Mouse (Mus musculus) intestine, embryonic 14.5 days (tissue): ENCODE measurements around the gene Adamtsl2. TPM values are rescaled to one million over a fixed set of nuclear protein-coding genes. Genes with fewer than 3 reads are reported as not detected.

Source experiments
- ATAC-seq: fragments of 200-750 bp; cut with Nextera tagmentation; replicated peaks from 2 replicates; pipeline ENCODE4 v1.8.0; 2017; ENCODE audit warnings: low read depth, moderate number of reproducible peaks, moderate TSS enrichment, moderate library complexity; ENCODE audit not compliant: low FRiP score, low TSS enrichment
- DNase-seq: peaks from one replicate; pipeline ENCODE4 v3.0.0-alpha.2; 2018; ENCODE audit warnings: low spot score
- H3K27ac ChIP-seq: fragments of 300-500 bp; sonication (generic); 2 replicates; pipeline ENCODE4 v1.5.1; 2014; ENCODE audit warnings: low read depth, mild to moderate bottlenecking, control low read depth
- H3K27me3 ChIP-seq: fragments of 300-500 bp; sonication (generic); replicated peaks from 2 replicates; pipeline ENCODE4 v1.6.1; 2014; ENCODE audit warnings: low read length, control low read depth; ENCODE audit not compliant: control insufficient read depth, insufficient read depth
- H3K36me3 ChIP-seq: fragments of 300-500 bp; sonication (generic); 2 replicates; pipeline ENCODE4 v1.6.1; 2014; ENCODE audit warnings: low read length, control low read depth; ENCODE audit not compliant: control insufficient read depth, insufficient read depth
- H3K4me1 ChIP-seq: fragments of 300-500 bp; sonication (generic); replicated peaks from 2 replicates; pipeline ENCODE4 v1.6.1; 2014; ENCODE audit warnings: low read length, control low read depth, mixed read lengths; ENCODE audit not compliant: control insufficient read depth, insufficient read depth
- H3K4me2 ChIP-seq: fragments of 300-500 bp; sonication (generic); 2 replicates; pipeline ENCODE4 v1.6.1; 2014; ENCODE audit warnings: low read length
- H3K4me3 ChIP-seq: fragments of 300-500 bp; sonication (generic); 2 replicates; pipeline ENCODE4 v1.5.1; 2014; ENCODE audit warnings: low read depth, low read length, control low read depth, mixed read lengths
- H3K9ac ChIP-seq: fragments of 300-500 bp; sonication (generic); 2 replicates; pipeline ENCODE4 v1.6.1; 2014; ENCODE audit warnings: mild to moderate bottlenecking, low read length
- H3K9me3 ChIP-seq: fragments of 300-500 bp; sonication (generic); 2 replicates; pipeline ENCODE4 v1.6.1; 2016; ENCODE audit warnings: low read length, control low read depth; ENCODE audit not compliant: control insufficient read depth
- WGBS: fragments of 180-500 bp; shearing (Covaris S2); extraction: QIAGEN DNeasy Blood & Tissue Kit; methylation state at CpG from one replicate; pipeline ENCODE4 v1.1.7; 2014; 5-methylcytosine and 5-hydroxymethylcytosine counted together
- polyA plus RNA-seq: library from polyadenylated mRNA; unstranded; fragments of >200 nt; fragmentation: Nextera tagmentation; extraction: Ambion mirVana; gene quantifications from 2 replicates; pipeline ENCODE4 v1.2.1, GENCODE M21; 2014

The Adamtsl2 gene
- polyA plus RNA-seq, 1 experiment from 2014 or later: 2.0 TPM

- Histone ChIP-seq H3K4me2 (no peak overlapping the region), H3K4me1 (peaks cover 26% of the 10 kb centered on the region), H3K4me3 (no peak overlapping the region), H3K27me3 (no peaks in the 10 kb centered on the region), H3K36me3 (no peaks in the 10 kb centered on the region), H3K9ac (no peak overlapping the region), H3K9me3 (no peaks in the 10 kb centered on the region), H3K27ac (peak overlapping the region; percentile 67; the same call in 1 of the 2 replicates)
- ATAC-seq: no peak
- no peak for DNase-seq
- 33% methylated on average over 13 of the region's 13 CpGs for WGBS
Observed at GRCm38 (mm10) chr2:27096341-27096981, 17.3 kb downstream of the Adamtsl2 start.

GRCm38 (mm10) chr2:27097241-27097656 lies 18.1 kb downstream of the Adamtsl2 start:
- no peak overlapping the region for H3K4me2 ChIP-seq
- no peak overlapping the region for H3K9ac ChIP-seq
- no peaks in the 10 kb centered on the region for H3K36me3 ChIP-seq
- DNase-seq: no peak
- no peaks in the 10 kb centered on the region for H3K27me3 ChIP-seq
- H3K4me3 ChIP-seq: no peak overlapping the region
- peak; percentile 19; the same call in 1 of the 2 replicates for ATAC-seq
- WGBS: 43% methylated on average over 6 of the region's 6 CpGs
- peak overlapping the region; percentile 67 for H3K27ac ChIP-seq
- no peaks in the 10 kb centered on the region for H3K9me3 ChIP-seq
- peaks cover 26% of the 10 kb centered on the region for H3K4me1 ChIP-seq

- DNase-seq (peak; percentile 70), ATAC-seq (peak; percentile 80)
- Histone ChIP-seq H3K4me2 (no peak overlapping the region), H3K4me1 (peaks cover 26% of the 10 kb centered on the region), H3K9me3 (no peaks in the 10 kb centered on the region), H3K27me3 (no peaks in the 10 kb centered on the region), H3K36me3 (no peaks in the 10 kb centered on the region), H3K27ac (peak overlapping the region; percentile 67), H3K4me3 (no peak overlapping the region), H3K9ac (no peak overlapping the region)
- WGBS: under 1% methylated on average over 6 of the region's 6 CpGs
Observed at GRCm38 (mm10) chr2:27097776-27098175, 18.6 kb downstream of the Adamtsl2 start.

- no peak for DNase-seq
- Histone ChIP-seq H3K36me3 (no peaks in the 10 kb centered on the region), H3K9me3 (no peaks in the 10 kb centered on the region), H3K4me3 (no peak overlapping the region), H3K27ac (no peak overlapping the region), H3K27me3 (no peaks in the 10 kb centered on the region), H3K4me2 (no peak overlapping the region), H3K9ac (no peak overlapping the region), H3K4me1 (peaks cover under 1% of the 10 kb centered on the region; the same call in 1 of the 2 replicates)
- WGBS: 69% methylated on average over 7 of the region's 7 CpGs
- no peak for ATAC-seq
Observed at GRCm38 (mm10) chr2:27103554-27103953, 24.4 kb downstream of the Adamtsl2 start.

- DNase-seq: no peak
- WGBS: 63% methylated on average over 3 of the region's 3 CpGs
- H3K4me1 ChIP-seq: no peaks in the 10 kb centered on the region
- H3K9ac ChIP-seq: no peak overlapping the region
- no peak overlapping the region for H3K4me3 ChIP-seq
- no peaks in the 10 kb centered on the region for H3K36me3 ChIP-seq
- no peak for ATAC-seq
- no peaks in the 10 kb centered on the region for H3K9me3 ChIP-seq
- no peak overlapping the region for H3K27ac ChIP-seq
- H3K27me3 ChIP-seq: no peaks in the 10 kb centered on the region
- no peak overlapping the region for H3K4me2 ChIP-seq
Observed at GRCm38 (mm10) chr2:27106816-27107215, 27.6 kb downstream of the Adamtsl2 start.

GRCm38 (mm10) chr2:27108144-27108543 lies 29.0 kb downstream of the Adamtsl2 start:
- Histone ChIP-seq H3K36me3 (no peaks in the 10 kb centered on the region), H3K4me2 (no peak overlapping the region), H3K9me3 (no peaks in the 10 kb centered on the region), H3K27ac (no peak overlapping the region), H3K4me3 (no peak overlapping the region), H3K4me1 (no peaks in the 10 kb centered on the region), H3K27me3 (no peaks in the 10 kb centered on the region), H3K9ac (no peak overlapping the region)
- 73% methylated on average over 2 of the region's 2 CpGs for WGBS
- DNase-seq (no peak), ATAC-seq (no peak)

GRCm38 (mm10) chr2:27109052-27109451 lies 29.9 kb downstream of the Adamtsl2 start:
- DNase-seq (no peak), ATAC-seq (no peak)
- no peak overlapping the region for H3K4me2 ChIP-seq
- WGBS: 86% methylated on average over 5 of the region's 5 CpGs
- no peaks in the 10 kb centered on the region for H3K9me3 ChIP-seq
- no peaks in the 10 kb centered on the region for H3K4me1 ChIP-seq
- no peak overlapping the region for H3K9ac ChIP-seq
- no peaks in the 10 kb centered on the region for H3K36me3 ChIP-seq
- no peak overlapping the region for H3K27ac ChIP-seq
- no peaks in the 10 kb centered on the region for H3K27me3 ChIP-seq
- H3K4me3 ChIP-seq: no peak overlapping the region

GRCm38 (mm10) chr2:27112585-27112984 lies 33.4 kb downstream of the Adamtsl2 start:
- Histone ChIP-seq H3K9ac (no peak overlapping the region), H3K36me3 (no peaks in the 10 kb centered on the region), H3K4me1 (no peaks in the 10 kb centered on the region), H3K27ac (no peak overlapping the region), H3K4me2 (no peak overlapping the region), H3K9me3 (no peaks in the 10 kb centered on the region), H3K4me3 (no peak overlapping the region), H3K27me3 (no peaks in the 10 kb centered on the region)
- WGBS: 79% methylated on average over 20 of the region's 20 CpGs
- no peak for DNase-seq
- no peak for ATAC-seq

- Histone ChIP-seq H3K27ac (no peak overlapping the region), H3K4me1 (no peaks in the 10 kb centered on the region), H3K9me3 (no peaks in the 10 kb centered on the region), H3K27me3 (no peaks in the 10 kb centered on the region), H3K4me2 (no peak overlapping the region), H3K4me3 (no peak overlapping the region), H3K9ac (no peak overlapping the region), H3K36me3 (no peaks in the 10 kb centered on the region)
- 83% methylated on average over 10 of the region's 10 CpGs for WGBS
- no peak for DNase-seq
- no peak for ATAC-seq
Observed at GRCm38 (mm10) chr2:27114169-27114568, 35.0 kb downstream of the Adamtsl2 start.
